Mouse (Mus musculus) C3H10T1/2 (cell line): ENCODE results near the gene Rhob. TPM values are rescaled to one million over a fixed set of nuclear protein-coding genes. Genes with fewer than 3 reads are reported as not detected.

ENCODE experiments used
- polyA plus RNA-seq, 2 experiments: library from polyadenylated mRNA; unstranded; fragments of >200 nt; fragmentation: generic; extraction: Trizol; gene quantifications; one replicate each; pipeline ENCODE4 v1.2.1; 2012; ENCODE audit warnings: missing spikeins in 2 of 2

The Rhob gene
- 10 to 100 TPM; 24.0 to 74.3 TPM for polyA plus RNA-seq

DNA sequence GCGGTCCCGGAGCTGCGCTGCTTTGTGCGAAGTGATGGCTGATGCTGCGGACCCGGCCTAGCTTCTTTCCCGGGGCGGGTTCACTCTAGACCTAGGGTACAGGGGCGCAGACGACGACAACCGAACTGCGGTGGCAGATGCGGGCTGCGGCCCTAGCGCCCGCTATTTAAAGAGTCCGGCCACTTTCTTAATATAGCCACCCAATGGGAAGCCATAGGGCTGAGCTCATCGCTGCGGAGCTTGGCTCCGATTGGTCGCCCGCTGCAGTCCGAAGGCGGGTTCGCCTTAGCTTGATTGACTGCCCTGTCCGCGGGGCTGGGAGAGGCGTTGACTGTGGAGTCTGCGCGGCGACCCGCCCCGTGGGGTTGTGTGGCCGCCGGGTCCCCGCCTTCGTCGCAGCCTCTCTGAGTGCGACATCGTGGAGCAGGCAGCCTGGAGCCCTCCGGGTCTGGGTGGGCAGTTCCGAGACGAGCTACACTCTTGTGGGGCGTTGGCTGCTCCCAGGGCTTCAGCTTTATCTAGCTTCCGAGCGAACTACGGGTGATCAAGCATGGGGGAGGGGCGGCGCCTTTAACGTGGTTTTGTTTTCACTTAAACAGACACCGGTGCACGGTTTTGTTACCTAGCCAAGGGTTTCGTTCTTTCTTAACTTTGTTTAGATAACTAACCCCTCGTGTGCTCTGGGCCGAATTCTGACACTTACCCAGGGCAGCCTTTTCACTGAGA is at the start of gene Rhob:
TSS of gene Rhob (minus strand) at position 139 of the 726 bp plus-strand sequence.

Other genes starting within 250 kb of the Rhob start
- gene Gdf7, start 198.1 kb downstream of the Rhob start, polyA plus RNA-seq = under 1 TPM in 1 of 2 experiments, not detected in 1; 0.04 TPM
- 10 to 100 TPM; 11.5 to 25.9 TPM for gene Hs1bp3, start 186.6 kb downstream of the Rhob start, polyA plus RNA-seq
- gene Slc7a15, start 99.1 kb upstream of the Rhob start, polyA plus RNA-seq = under 1 TPM in 1 of 2 experiments, not detected in 1; 0.02 TPM
- 1 to 10 TPM; 1.2 to 9.5 TPM for gene Pum2, start 174.1 kb upstream of the Rhob start, polyA plus RNA-seq